Mouse (Mus musculus) heart, embryonic 15.5 days (tissue): ENCODE results near the gene Wdr18. TPM values are rescaled to one million over a fixed set of nuclear protein-coding genes. Genes with fewer than 3 reads are reported as not detected.

ENCODE experiments used
- ATAC-seq: fragments of 200-750 bp; cut with Nextera tagmentation; replicated peaks from 2 replicates; pipeline ENCODE4 v1.8.0; 2017; ENCODE audit warnings: low read depth, moderate TSS enrichment; ENCODE audit not compliant: insufficient number of reproducible peaks, insufficient read depth, low FRiP score
- H3K27ac ChIP-seq: fragments of 300-500 bp; sonication (generic); 2 replicates; pipeline ENCODE4 v1.5.1; 2015; ENCODE audit warnings: mild to moderate bottlenecking, inconsistent platforms
- H3K27me3 ChIP-seq: fragments of 300-500 bp; sonication (generic); 2 replicates; pipeline ENCODE4 v1.6.1; 2015; ENCODE audit warnings: inconsistent platforms
- H3K36me3 ChIP-seq: fragments of 300-500 bp; sonication (generic); 2 replicates; pipeline ENCODE4 v1.6.1; 2015; ENCODE audit warnings: mild to moderate bottlenecking, inconsistent platforms
- H3K4me1 ChIP-seq: fragments of 300-500 bp; sonication (generic); replicated peaks from 2 replicates; pipeline ENCODE4 v1.6.1; 2015; ENCODE audit warnings: inconsistent platforms
- H3K4me2 ChIP-seq: fragments of 300-500 bp; sonication (generic); 2 replicates; pipeline ENCODE4 v1.6.1; 2015; ENCODE audit warnings: inconsistent platforms, mild to moderate bottlenecking, moderate library complexity
- H3K4me3 ChIP-seq: fragments of 300-500 bp; sonication (generic); 2 replicates; pipeline ENCODE4 v1.5.1; 2015; ENCODE audit warnings: mild to moderate bottlenecking, inconsistent platforms
- H3K9ac ChIP-seq: fragments of 300-500 bp; sonication (generic); 2 replicates; pipeline ENCODE4 v1.6.1; 2015; ENCODE audit warnings: mild to moderate bottlenecking, inconsistent platforms
- H3K9me3 ChIP-seq: fragments of 300-500 bp; sonication (generic); replicated peaks from 2 replicates; pipeline ENCODE4 v1.6.1; 2016; ENCODE audit warnings: inconsistent platforms
- WGBS: fragments of 180-500 bp; shearing (Covaris S2); methylation state at CpG from one replicate; pipeline ENCODE4 v1.1.7; 2015; ENCODE audit warnings: mixed read lengths; 5-methylcytosine and 5-hydroxymethylcytosine counted together
- polyA plus RNA-seq: library from polyadenylated mRNA; unstranded; fragments of >200 nt; fragmentation: Nextera tagmentation; extraction: Ambion mirVana; gene quantifications from 2 replicates; pipeline ENCODE4 v1.2.1, GENCODE M21; 2015

The Wdr18 gene
- polyA plus RNA-seq, 1 experiment from 2014 or later, result 56.7 TPM

DNA sequence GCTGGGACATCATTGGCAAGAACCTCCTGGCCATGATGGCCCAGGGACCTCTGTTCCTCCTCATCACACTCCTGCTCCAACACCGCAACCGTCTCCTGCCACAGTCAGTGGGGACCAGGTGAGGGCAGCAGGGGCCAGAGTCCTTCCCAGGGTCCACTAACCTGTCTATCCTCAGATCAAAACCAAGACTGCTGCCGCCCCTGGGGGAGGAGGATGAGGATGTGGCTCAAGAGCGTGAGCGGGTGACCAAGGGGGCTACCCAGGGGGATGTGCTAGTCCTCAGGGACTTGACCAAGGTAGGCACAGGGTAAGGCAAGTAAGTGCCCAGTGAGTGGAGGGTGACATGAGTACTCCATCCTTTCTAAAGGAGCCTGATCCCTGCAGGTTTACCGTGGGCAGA, 51.8 kb downstream of the Wdr18 start:
- no peak overlapping the region for H3K4me2 ChIP-seq
- WGBS, result 86% methylated on average over 6 of the region's 6 CpGs
- ATAC-seq, result no peak
- no peak overlapping the region for H3K27ac ChIP-seq
- peaks cover 36% of the 10 kb centered on the region for H3K27me3 ChIP-seq
- peaks cover 29% of the 10 kb centered on the region for H3K36me3 ChIP-seq
- no peak overlapping the region for H3K9ac ChIP-seq
- H3K4me3 ChIP-seq, result no peak overlapping the region
- peaks cover 9% of the 10 kb centered on the region for H3K4me1 ChIP-seq
- H3K9me3 ChIP-seq, result 0 out of 2 replicates have a peak, but pooled peaks cover 8% of the 10 kb centered on the region

DNA sequence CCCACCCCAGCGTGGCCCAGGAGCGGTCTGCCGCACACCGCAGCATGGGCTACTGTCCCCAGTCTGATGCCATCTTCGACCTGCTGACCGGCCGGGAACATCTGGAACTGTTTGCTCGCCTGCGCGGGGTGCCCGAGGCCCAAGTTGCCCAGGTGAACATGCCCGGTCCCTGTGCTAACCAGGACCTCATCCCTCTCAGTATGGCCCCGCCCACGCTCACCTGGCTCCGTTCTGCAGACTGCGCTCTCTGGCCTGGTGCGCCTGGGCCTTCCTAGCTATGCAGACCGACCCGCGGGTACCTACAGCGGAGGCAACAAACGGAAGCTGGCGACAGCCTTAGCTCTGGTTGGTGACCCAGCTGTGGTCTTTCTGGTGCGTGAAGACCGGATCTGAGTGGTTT, 53.7 kb downstream of the Wdr18 start:
- Histone ChIP-seq H3K4me1 (peaks cover 10% of the 10 kb centered on the region), H3K36me3 (peaks cover 29% of the 10 kb centered on the region), H3K4me3 (no peak overlapping the region), H3K9me3 (0 out of 2 replicates have a peak, but pooled peaks cover 8% of the 10 kb centered on the region), H3K4me2 (no peak overlapping the region), H3K27me3 (peaks cover 39% of the 10 kb centered on the region), H3K27ac (no peak overlapping the region), H3K9ac (no peak overlapping the region)
- 48% methylated on average over 25 of the region's 25 CpGs for WGBS
- no peak for ATAC-seq

DNA sequence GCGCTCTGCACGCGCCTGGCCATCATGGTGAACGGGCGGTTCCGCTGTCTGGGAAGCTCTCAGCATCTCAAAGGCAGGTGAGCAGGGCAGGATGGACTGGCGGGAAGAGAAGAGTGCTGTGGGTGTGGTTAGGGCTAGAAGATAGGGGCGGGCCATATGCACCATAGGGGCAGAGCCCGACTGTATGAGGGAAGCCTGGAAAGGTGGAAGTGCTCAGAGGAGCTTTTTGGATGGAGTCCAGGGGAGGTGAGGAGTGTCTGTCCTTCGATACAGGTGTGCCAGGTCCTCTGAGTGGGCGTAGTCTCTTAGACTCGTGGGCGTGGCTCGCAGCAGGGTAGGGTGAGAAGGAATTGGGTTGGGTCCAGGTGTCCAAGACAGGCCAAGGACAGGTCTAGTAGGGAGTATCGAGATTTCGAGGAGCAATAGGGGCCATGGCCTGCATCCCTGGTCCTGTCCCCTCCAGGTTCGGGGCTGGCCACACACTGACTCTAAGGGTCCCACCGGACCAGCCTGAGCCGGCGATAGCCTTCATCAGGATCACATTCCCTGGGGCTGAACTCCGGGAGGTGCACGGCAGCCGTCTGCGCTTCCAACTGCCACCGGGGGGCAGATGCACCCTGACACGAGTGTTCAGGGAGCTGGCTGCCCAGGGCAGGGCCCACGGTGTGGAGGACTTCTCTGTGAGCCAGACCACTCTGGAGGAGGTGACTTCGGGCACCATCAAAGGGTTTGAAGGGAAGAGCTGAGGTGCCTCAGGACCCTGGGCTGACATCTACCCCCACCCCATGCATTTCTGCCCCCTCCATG, 54.7 kb downstream of the Wdr18 start:
- Histone ChIP-seq H3K4me2 (no peak overlapping the region), H3K9me3 (0 out of 2 replicates have a peak, but pooled peaks cover 8% of the 10 kb centered on the region), H3K36me3 (peaks cover 21% of the 10 kb centered on the region), H3K4me3 (no peak overlapping the region), H3K27me3 (peaks cover 39% of the 10 kb centered on the region), H3K27ac (no peak overlapping the region), H3K9ac (no peak overlapping the region), H3K4me1 (peaks cover 21% of the 10 kb centered on the region)
- 30% methylated on average over 28 of the region's 28 CpGs for WGBS
- ATAC-seq, result no peak

DNA sequence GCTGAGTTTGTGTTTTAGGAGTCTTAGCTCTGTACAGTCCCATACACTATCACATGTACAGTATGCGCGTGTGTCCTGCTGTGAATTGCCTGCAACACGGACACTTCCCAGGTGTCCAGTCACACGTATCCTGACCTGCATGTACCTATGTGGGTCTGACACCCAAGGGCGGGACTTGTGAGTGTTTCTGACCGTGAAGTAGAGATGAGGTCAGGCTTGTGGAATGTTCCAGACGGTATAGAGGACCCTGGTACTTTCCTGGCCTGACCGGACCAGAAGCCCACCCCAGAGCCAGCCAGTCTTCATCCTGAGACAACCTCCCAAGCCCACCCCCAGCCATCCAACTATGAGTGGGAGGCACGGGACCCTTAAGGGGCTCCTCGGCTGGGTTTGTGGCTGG, 55.6 kb downstream of the Wdr18 start:
- Histone ChIP-seq H3K4me2 (no peak overlapping the region), H3K36me3 (peaks cover 12% of the 10 kb centered on the region), H3K9ac (no peak overlapping the region), H3K27me3 (peaks cover 39% of the 10 kb centered on the region), H3K4me3 (no peak overlapping the region), H3K27ac (no peak overlapping the region), H3K9me3 (0 out of 2 replicates have a peak, but pooled peaks cover 8% of the 10 kb centered on the region), H3K4me1 (peaks cover 29% of the 10 kb centered on the region)
- no peak for ATAC-seq
- WGBS, result 67% methylated on average over 10 of the region's 10 CpGs

DNA sequence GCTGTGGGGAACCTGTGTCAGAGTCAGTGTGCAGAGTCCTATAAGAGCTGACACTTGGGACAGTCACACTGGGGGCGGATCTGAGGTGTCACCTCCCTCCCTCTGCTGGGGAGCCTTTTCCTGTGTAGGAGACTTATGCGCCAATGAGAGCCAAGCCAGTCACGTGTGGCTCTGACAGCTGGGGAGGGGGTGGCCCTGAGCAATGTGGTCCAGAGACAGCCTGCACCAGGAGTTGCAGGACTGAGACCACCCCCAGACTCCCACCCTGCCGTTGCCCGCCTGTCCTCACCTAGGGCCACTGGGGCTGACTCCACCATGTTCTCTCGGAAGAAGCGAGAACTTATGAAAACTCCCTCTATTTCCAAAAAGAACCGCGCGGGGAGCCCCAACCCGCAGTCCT, 56.6 kb downstream of the Wdr18 start, which contains the start of gene Arhgap45:
Gene Arhgap45, plus strand, starts transcription at position 143 of the 400 bp plus-strand sequence.
- peak within 1 kb of the TSS; percentile 27; the same call in 1 of the 2 replicates for H3K27ac ChIP-seq
- 56% methylated on average over 11 of the region's 11 CpGs for WGBS
- H3K9me3 ChIP-seq, result no peaks in the 10 kb centered on the region
- ATAC-seq, result no peak
- peaks cover 30% of the 10 kb centered on the region for H3K4me1 ChIP-seq
- peak within 1 kb of the TSS; percentile 32 for H3K4me3 ChIP-seq
- no peak within 1 kb of the TSS; the same call in 1 of the 2 replicates for H3K4me2 ChIP-seq
- H3K9ac ChIP-seq, result no peak within 1 kb of the TSS
- H3K27me3 ChIP-seq, result peaks cover 39% of the 10 kb centered on the region
- peaks cover 5% of the 10 kb centered on the region; the same call in 1 of the 2 replicates for H3K36me3 ChIP-seq

DNA sequence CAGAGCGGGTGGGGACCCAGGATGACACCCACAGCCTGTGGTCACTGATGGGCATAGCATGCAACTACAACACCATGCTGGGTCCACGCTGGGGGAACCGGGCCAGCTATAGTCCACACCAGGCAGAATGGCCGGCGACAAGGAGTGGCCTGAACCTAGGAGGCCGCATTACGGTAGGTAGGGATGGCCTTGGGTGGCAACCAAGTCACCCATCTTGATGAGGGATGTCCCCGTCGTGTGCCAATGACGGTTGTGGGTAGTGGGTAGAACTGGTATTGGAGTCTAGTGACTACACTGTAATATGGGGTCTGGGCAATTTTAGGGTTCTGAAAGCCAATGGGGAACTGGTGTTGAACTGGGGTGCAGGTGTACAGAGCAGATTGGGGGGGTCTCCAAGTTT, 57.0 kb downstream of the Wdr18 start:
- Histone ChIP-seq H3K4me3 (peak overlapping the region; percentile 32), H3K9me3 (no peaks in the 10 kb centered on the region), H3K27me3 (peaks cover 39% of the 10 kb centered on the region), H3K4me1 (peaks cover 30% of the 10 kb centered on the region), H3K4me2 (no peak overlapping the region; the same call in 1 of the 2 replicates), H3K27ac (peak overlapping the region; percentile 27; the same call in 1 of the 2 replicates), H3K36me3 (0 out of 2 replicates have a peak, but pooled peaks cover under 1% of the 10 kb centered on the region), H3K9ac (no peak overlapping the region)
- WGBS, result 80% methylated on average over 10 of the region's 10 CpGs
- ATAC-seq, result no peak

DNA sequence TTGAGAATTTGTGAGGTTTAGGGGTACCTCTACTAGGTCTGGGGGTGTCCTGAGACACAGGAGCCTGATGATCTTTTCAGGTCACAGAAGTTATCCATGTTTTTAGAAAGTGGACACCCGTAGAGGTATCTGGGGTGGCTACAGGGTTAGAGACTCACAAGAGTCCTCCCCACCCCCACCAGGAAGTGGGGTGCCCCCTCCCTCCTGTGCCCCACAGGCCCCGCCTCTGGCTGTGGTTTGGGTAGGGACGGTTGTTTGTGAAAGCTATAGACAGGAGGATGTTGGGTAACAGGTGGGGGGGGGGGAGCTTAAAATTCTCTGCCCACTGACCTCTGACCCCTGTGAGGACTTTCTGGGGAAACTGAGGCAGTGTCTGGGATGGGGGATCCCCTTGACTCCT, 57.4 kb downstream of the Wdr18 start:
- ATAC-seq, result no peak
- Histone ChIP-seq H3K4me1 (peaks cover 30% of the 10 kb centered on the region), H3K4me2 (peak overlapping the region; percentile 30; the same call in 1 of the 2 replicates), H3K9me3 (no peaks in the 10 kb centered on the region), H3K27me3 (peaks cover 39% of the 10 kb centered on the region), H3K36me3 (no peaks in the 10 kb centered on the region), H3K27ac (no peak overlapping the region), H3K9ac (no peak overlapping the region), H3K4me3 (peak overlapping the region; percentile 32; the same call in 1 of the 2 replicates)
- 69% methylated on average over 3 of the region's 3 CpGs for WGBS

DNA sequence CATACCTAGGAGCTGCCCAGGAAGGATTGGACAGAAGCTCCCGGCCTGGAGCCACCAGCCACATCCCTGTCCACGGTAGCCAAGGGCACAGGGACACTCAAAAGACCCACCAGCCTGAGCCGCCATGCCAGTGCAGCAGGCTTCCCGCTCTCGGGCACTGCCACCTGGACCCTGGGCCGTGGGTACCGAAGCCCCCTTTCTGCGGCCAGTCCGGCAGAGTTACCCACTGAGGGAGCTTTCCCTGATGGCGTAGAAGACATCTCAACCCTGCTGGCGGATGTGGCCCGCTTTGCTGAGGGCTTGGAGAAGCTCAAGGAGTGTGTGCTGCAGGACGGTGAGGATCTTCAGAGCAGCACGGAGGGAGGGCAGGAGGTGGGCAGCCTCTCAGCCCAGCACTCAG, 57.8 kb downstream of the Wdr18 start:
- H3K4me1 ChIP-seq, result peaks cover 30% of the 10 kb centered on the region
- WGBS, result 75% methylated on average over 14 of the region's 14 CpGs
- peak overlapping the region; percentile 32; the same call in 1 of the 2 replicates for H3K4me3 ChIP-seq
- H3K9me3 ChIP-seq, result no peaks in the 10 kb centered on the region
- ATAC-seq, result no peak
- no peaks in the 10 kb centered on the region for H3K36me3 ChIP-seq
- H3K27ac ChIP-seq, result 0 out of 2 replicates have a peak overlapping the region, but pooled peaks have one; percentile 20
- no peak overlapping the region for H3K9ac ChIP-seq
- H3K4me2 ChIP-seq, result peak overlapping the region; percentile 30; the same call in 1 of the 2 replicates
- H3K27me3 ChIP-seq, result peaks cover 38% of the 10 kb centered on the region

DNA sequence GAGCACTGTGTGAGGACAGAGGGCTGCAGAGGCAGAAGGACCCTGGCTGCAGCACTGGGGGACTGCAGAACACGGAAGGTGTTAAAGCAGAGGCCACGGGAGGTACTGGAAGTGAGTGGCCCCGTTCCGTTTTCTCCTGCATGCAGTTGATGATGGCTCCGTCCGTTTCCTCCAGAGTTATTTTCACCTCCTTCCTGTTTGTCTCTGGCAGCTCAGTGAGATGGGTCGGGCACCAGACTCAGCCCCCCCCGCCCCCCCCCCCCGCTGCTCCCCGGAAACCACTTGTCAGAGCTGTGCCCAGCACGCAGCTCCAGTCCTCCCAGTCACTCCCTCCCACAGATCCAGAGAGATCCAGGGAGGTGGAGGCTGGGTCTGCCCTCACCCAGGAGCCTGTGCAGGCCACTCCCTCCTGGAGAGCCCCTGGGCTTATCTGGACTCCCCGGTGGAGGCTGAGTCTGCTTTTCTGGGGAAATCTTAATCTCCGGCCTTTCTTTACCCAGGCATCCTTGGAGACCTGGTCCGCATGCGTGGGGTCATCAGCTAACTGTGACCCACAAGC, 58.9 kb downstream of the Wdr18 start:
- H3K9me3 ChIP-seq, result no peaks in the 10 kb centered on the region
- peaks cover 31% of the 10 kb centered on the region for H3K4me1 ChIP-seq
- H3K4me2 ChIP-seq, result peak overlapping the region; percentile 57
- peak overlapping the region; percentile 37 for H3K4me3 ChIP-seq
- H3K27ac ChIP-seq, result peak overlapping the region; percentile 70
- peak; percentile 48 for ATAC-seq
- WGBS, result 6% methylated on average over 11 of the region's 15 CpGs
- no peaks in the 10 kb centered on the region for H3K36me3 ChIP-seq
- H3K27me3 ChIP-seq, result peaks cover 28% of the 10 kb centered on the region
- H3K9ac ChIP-seq, result peak overlapping the region; percentile 46

DNA sequence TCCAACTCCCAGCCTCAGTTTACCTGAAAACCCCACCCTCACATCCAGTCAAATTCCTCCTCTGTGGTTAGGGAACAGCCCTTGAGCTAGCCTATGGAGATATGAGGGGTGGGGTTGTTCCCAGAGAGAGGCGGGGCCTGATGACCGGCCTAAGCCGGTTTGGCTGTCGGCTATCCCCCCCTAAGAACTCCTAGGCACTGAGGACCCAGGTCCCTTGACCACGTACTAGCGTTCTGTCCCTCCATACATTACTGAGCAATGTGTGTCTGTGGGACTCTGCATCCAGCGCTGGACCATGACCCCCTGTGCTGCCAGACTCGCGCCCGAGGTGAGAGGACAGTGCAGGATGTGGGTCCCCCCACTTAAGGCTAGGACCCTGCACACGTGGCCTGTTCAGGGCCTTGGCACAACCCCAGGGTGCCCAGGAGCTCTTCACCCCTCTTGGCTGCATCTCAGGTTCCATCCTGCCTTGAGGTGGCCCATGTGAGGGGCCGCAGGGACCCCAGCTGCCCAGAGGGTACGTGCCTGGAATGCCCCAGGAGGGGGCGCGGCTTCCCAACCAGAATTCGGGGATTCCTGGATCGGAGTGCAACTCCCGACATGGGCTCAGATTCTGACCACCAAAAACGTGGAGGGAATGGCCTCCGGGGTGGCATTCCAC, 59.6 kb downstream of the Wdr18 start:
- Histone ChIP-seq H3K36me3 (no peaks in the 10 kb centered on the region), H3K4me3 (peak overlapping the region; percentile 37), H3K4me2 (peak overlapping the region; percentile 57), H3K27me3 (peaks cover 20% of the 10 kb centered on the region), H3K4me1 (peaks cover 33% of the 10 kb centered on the region), H3K9me3 (no peaks in the 10 kb centered on the region), H3K9ac (peak overlapping the region; percentile 46), H3K27ac (peak overlapping the region; percentile 70)
- WGBS, result 22% methylated on average over 20 of the region's 20 CpGs
- peak; percentile 36; the same call in 1 of the 2 replicates for ATAC-seq
